Mouse (Mus musculus) ES-CJ7 (cell line): Measurements from ENCODE around the gene Mgat4a.
A peak's percentile ranks its signal among the peaks of the same experiment; 100 is the strongest.

Source experiments
- DNase-seq: peaks from one replicate; pipeline ENCODE4 v3.0.0; 2011; ENCODE audit warnings: low read depth, low spot score

The Mgat4a gene

GRCm38 (mm10) chr1:37540810-37541658 lies at the start of gene Mgat4a:
TSS of gene Mgat4a (minus strand) at chr1:37541016.
- DNase-seq: peak; percentile 90

GRCm38 (mm10) chr1:37585809-37586480 lies 45.1 kb upstream of the Mgat4a start:
- DNase-seq: no peak

GRCm38 (mm10) chr1:37583795-37584464 lies 43.1 kb upstream of the Mgat4a start:
- DNase-seq: no peak

- DNase-seq: no peak
These were observed 42.4 kb upstream of the Mgat4a start for GRCm38 (mm10) chr1:37583167-37583566.

- DNase-seq: no peak
These were observed 38.9 kb upstream of the Mgat4a start for GRCm38 (mm10) chr1:37579686-37580085.

GRCm38 (mm10) chr1:37572528-37573272 lies 31.9 kb upstream of the Mgat4a start:
- DNase-seq: no peak

- no peak for DNase-seq
These were observed 27.6 kb upstream of the Mgat4a start for GRCm38 (mm10) chr1:37568379-37568778.

- DNase-seq: no peak
These were observed 25.9 kb upstream of the Mgat4a start for GRCm38 (mm10) chr1:37566754-37567153.

- DNase-seq: no peak
These were observed 25.5 kb upstream of the Mgat4a start for GRCm38 (mm10) chr1:37566344-37566743.

- DNase-seq: peak; percentile 28
These were observed 24.6 kb upstream of the Mgat4a start for GRCm38 (mm10) chr1:37565396-37565795.

- no peak for DNase-seq
These were observed 21.1 kb upstream of the Mgat4a start for GRCm38 (mm10) chr1:37561955-37562354.

- DNase-seq: no peak
These were observed 19.5 kb upstream of the Mgat4a start for GRCm38 (mm10) chr1:37560356-37560755.

- no peak for DNase-seq
These were observed 11.2 kb upstream of the Mgat4a start for GRCm38 (mm10) chr1:37551986-37552385.

GRCm38 (mm10) chr1:37549501-37549900 lies 8.7 kb upstream of the Mgat4a start:
- DNase-seq: no peak

GRCm38 (mm10) chr1:37546398-37547051 lies 5.7 kb upstream of the Mgat4a start:
- no peak for DNase-seq

- no peak for DNase-seq
These were observed 3.4 kb upstream of the Mgat4a start for GRCm38 (mm10) chr1:37544251-37544650.

GRCm38 (mm10) chr1:37543057-37543456 lies 2.2 kb upstream of the Mgat4a start:
- peak; percentile 19 for DNase-seq

GRCm38 (mm10) chr1:37539968-37540809 lies 627 bp downstream of the Mgat4a start:
- peak; percentile 31 for DNase-seq

- DNase-seq: no peak
These were observed 6.2 kb downstream of the Mgat4a start for GRCm38 (mm10) chr1:37534532-37535108.

- no peak for DNase-seq
These were observed 7.6 kb downstream of the Mgat4a start for GRCm38 (mm10) chr1:37533181-37533580.
